Mouse (Mus musculus): ENCODE data around the gene Isoc2a.
A peak's percentile ranks its signal among the peaks of the same experiment; 100 is the strongest.

The Isoc2a gene

DNA sequence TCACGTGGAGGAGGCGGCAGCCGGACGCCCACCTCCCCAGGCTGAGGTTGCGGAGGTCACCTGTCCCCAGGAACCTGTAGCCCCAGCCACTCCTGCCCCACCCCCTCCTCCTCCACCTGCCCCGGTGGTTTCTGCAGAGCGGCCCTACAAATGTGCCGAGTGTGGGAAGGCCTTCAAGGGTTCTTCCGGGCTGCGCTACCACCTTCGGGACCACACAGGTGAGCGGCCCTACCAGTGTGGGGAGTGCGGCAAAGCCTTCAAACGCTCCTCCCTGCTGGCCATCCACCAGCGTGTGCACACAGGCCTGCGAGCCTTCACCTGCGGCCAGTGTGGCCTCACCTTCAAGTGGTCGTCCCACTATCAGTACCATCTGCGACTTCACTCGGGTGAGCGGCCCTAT is 43.0 kb downstream of the Isoc2a start:
- no peak for DNase-seq

DNA sequence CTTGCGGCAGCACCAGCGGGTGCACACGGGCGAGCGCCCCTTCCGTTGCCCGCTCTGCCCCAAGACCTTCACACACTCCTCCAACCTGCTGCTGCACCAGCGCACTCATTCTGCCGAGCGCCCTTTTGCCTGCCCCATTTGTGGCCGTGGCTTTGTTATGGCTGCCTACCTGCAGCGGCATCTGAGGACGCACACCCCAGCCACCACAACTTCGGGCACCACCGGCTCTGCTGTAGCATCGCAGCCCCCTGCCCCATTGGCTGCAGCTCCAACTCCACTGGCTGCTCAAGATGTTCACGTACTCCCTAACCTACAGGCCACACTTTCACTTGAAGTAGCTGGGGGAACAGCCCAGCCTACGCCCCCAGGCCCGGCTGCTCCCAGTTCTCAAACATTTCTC is 43.5 kb downstream of the Isoc2a start:
- no peak for DNase-seq

DNA sequence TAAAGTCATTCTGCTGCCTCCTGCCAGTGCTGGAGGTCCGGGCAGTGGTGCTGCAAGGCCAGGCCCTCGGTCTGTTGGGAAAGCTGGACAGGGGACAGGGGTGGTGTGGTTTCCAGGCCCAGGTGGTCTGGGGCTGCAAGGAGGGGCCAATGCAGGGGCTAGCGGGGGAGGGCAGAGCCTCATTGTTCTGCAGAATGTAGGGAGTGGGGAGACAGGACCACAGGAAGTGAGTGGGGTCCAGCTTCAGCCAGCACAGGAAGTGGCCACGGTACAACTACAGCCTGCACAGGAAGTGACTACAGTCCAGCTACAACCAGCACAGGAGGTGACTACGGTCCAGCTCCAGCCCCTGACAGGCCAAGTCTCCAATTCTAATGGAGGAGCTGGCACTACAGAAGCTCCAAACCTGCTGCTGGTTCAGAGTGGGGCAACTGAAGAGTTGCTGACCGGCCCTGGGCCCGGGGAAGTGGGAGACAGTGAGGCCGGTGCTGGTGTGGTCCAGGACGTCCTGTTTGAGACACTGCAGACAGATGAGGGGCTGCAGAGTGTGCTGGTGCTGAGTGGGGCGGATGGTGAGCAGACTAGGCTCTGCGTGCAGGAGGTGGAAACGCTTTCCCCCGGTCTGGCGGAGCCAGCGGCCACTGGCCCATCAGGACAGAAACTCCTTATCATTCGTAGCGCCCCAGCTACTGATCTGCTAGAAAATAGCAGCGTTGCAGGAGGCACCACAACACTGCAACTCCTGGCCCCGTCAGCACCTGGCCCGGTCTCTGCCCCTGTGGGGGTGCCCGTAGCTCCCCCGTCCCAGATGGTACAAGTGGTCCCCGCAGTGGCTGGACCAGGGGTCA is 44.2 kb downstream of the Isoc2a start:
- DNase-seq, result no peak

DNA sequence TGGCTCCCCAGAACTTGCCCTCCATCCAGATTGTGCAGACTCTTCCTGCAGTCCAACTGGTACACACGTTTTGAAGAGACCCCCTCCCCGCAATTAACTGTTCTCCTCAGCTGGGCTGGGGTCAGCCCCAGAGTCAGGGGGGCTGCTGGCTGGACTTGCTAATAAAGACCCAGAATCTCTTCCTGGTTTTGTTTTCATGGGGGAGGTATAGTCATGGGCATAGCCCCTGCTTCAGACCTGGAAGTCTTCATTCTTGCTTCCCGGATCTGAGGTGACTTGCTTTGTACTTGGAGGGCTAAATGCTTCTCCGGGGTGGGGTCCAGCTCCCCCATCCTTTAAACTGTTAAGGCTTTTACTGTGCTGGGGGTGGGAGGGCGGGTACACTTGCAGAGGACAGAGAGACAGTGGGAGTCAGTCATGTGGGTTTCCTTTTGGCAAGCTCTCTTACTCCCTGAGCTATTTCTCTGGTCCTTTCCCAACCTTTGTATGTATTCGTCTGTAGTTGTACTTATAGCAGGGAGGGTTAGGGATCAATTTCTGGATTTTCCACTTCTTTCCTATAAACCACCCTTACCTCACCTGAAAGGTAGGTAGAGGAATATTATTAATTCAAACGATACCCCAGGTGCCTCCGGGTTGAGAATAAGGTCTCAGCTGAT is 45.0 kb downstream of the Isoc2a start, which contains the start of gene Nat14:
Nat14 (plus strand) TSS at position 205 of the 659 bp plus-strand sequence.
- no peak for DNase-seq

DNA sequence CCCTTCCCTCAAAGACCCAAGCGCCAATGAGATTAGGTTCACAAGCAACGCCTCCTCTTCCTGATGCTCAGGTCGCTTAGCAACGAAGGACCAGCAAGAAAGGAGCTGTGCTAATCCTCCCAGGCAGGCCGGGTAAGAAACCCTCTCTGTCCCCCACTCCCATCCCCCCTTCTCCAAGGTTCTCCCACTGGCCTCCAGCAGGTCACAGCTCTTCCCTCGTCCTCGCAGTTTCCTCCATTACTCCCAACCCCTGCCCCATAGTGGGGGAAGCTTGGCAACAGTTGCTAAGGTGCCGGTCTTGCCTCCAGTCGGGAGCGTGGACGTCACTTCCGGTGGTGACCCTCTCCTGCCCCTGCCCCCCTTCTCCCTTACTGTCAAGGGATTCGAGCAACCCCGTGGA is 45.6 kb downstream of the Isoc2a start:
- DNase-seq, result peak; percentile 38

DNA sequence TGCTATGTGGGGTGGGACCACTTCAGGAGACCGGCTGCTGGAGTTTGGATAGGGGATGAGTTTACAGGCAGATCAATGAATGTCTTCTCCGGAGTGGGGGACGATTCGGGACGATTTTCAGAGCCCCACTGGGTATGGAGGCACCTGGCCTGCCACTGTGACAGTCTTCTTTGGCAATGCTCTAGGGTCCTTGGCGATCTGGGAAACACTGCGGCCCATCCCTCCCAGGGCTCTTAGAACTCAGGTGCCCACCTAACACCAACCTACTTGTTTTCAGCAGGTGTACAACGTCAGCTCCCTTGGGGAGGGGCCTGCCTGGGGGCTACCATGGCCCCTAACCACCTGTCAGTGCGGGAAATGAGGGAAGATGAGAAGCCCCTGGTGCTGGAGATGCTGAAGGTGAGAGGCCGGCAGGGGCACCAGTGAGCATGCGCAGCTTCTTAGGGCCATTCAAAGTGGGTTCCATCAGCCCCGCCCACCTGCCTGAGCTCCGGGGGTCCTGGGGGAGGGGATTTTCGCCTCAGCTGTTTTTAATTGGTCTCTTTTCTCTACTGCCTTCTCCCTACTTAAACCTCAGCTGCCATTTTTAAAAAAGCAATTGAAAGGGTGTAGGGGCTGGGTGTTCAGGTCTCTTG is 46.1 kb downstream of the Isoc2a start:
- peak; percentile 39 for DNase-seq

DNA sequence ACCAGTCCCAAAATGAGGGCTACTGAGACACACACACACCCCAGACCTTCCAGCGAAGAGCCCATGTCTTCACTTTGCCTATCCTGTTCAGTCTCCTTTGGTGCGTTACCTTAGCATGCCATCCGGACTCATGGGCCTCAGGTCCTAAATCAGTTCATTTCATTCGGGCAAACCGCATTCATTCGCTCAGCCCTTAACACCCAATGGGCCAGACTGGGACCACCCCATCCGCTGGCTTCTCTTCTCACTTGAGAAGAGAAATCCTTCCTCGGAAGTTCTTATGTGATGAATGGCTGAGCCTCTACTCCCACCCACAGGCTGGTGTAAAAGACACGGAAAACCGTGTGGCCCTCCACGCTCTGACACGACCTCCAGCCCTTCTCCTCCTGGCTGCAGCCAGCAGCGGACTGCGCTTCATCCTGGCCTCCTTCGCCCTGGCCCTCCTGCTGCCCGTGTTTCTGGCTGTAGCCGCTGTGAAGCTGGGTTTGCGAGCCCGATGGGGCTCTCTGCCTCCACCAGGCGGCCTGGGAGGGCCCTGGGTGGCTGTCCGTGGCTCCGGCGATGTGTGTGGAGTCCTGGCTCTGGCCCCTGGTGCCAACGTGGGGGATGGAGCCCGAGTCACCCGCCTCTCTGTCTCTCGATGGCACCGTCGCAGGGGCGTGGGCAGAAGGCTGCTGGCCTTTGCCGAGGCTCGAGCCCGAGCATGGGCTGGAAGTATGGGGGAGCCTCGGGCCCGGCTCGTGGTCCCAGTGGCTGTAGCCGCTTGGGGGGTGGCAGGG is 46.8 kb downstream of the Isoc2a start:
- DNase-seq, result peak; percentile 31

DNA sequence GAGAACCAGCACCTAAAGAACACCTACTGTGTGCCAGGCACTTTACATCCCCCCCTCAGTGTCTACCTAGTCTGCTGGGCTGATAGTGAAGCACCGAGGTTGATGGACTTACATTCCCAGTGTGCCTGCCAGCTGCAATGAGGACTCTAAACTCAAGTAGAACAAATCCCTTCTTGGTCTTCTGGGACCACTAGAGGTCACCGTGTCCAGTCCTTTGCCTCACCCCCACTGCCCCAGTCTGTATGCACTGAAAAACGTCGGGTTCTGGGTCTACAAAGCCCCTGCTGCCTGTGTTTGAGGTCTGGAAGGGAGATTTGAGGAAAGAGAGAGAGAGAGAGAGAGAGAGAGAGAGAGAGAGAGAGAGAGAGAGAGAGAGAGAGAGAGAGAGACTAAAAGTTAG is 47.5 kb downstream of the Isoc2a start:
- DNase-seq, result no peak

DNA sequence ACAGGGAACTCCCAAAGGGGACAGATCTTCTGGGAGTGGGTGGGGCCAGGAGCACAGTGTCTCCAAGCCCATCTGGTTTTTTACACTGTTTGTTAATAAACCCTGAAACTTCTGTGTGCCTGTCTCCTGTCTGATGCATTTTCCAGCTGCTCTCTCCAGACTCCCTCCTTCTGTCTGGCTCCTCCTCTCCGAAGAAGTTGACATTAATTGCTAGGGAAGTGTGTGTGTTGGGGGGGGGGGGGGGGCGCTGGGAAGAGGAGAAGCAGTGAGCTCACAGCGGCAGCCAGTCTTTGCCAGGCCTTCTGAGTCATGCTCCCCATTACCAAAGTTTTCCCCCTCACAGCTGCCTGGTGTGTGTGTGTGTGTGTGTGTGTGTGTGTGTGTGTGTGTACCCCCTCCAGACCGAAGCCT is 47.9 kb downstream of the Isoc2a start:
- DNase-seq, result no peak

DNA sequence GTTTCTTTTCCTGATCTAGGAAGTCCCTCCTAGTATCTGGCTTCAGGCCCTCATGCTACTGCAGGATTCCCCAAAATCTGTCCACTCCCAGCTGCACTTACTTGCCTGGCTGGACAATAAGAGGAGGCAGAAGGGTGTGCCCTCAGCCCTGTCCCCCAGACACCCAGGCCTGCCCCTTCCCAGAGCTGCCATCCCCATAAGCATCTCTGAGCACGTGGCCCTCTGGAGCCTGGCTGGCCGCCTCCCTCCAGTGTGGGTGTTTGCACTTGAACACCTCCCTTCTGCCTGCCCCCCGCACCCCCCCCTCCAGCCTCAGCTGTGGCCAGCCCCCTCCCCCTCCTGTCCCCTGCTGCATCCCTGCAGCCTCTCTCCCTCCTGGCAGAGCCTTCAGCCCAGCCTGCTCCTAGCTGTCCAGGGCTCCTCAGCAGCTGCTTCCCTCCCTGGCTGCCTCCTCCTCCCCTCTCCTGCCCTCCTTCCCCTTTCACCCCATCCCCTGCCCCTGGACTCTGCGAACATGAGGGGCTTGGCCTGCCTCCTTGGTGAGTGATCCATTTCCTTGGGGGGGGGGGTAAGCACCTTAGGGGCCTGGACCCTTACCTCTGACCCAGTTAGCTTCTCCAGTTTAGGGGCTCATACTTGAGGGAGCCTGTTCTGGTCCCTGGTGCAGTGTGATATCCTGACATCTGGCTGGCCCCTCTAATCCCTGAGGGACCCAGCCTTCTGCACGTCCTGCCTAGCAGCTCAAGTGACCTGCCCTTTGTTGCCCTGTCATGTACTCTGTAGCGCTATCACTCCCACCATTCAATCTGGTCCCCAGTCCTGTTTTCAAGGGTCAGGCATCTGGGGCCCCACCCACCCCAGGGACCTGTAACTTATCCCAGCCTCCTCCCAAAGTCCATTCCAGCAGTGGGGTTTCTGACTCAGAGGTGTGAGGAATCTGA is 48.8 kb downstream of the Isoc2a start, which contains the start of gene Ssc5d:
Ssc5d (plus strand) TSS at position 345 of the 941 bp plus-strand sequence.
- DNase-seq, result peak; percentile 40

DNA sequence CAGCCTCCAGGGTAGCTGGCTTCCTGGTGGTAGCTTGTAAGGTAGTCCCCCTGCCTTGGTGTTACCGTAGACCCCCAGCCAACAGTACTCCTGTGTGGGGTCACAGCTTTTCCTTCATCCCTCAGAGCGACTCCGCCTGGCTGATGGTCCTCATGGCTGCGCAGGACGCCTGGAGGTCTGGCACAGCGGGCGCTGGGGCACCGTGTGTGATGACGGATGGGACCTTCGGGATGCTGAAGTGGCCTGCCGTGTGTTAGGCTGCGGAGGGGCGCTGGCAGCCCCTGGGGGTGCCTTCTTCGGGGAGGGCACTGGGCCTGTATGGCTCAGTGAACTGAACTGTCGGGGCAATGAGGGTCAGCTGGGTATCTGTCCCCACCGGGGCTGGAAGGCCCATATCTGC is 49.9 kb downstream of the Isoc2a start:
- no peak for DNase-seq

DNA sequence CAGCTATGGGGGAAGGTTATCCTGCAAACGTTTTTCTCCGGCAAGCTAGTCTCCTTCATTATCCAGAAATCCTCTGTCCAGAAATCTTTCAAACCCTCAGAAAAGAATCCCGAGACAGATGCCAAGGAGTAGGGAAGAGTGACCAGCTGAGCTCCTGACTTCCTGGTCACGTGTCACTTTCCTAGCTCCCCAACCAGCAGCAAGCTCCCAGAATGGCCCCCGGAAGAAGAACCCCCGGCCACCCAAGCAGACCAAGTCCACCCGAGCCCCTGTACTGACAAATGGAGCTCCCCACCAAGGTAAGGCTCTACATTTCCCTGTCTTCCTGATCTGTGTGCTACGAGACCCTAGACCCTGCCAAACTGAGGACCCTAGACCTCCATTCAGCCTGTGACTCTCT is 50.8 kb downstream of the Isoc2a start:
- no peak for DNase-seq

DNA sequence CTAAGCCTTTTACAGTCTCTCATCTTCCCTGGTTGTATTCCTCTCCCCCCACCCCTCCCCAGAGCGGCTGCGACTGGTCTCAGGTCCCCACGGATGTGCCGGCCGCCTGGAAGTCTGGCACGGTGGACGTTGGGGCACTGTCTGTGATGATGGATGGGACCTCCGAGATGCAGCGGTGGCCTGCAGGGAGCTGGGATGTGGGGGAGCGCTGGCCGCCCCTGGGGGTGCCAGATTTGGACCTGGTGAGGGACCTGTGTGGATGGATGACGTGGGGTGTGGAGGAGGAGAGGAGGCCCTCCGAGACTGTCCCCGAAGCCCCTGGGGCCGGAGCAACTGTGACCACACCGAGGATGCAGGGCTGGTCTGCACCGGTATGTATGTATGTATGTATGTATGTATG is 51.4 kb downstream of the Isoc2a start:
- no peak for DNase-seq

DNA sequence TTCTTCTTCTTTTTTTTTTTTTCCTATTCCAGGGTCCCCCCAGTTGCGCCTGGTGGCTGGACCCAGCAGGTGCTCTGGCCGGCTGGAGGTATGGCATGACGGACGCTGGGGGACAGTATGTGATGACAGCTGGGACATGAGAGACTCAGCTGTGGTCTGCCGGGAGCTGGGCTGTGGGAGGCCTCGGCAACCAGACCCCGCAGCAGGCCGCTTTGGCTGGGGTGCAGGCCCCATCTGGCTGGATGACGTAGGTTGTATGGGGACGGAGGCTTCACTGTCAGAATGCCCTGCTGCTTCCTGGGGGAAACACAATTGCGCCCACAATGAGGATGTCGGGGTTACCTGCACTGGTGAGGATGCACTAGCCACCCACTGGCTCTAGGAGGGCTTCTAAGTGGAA is 56.1 kb downstream of the Isoc2a start:
- no peak for DNase-seq

DNA sequence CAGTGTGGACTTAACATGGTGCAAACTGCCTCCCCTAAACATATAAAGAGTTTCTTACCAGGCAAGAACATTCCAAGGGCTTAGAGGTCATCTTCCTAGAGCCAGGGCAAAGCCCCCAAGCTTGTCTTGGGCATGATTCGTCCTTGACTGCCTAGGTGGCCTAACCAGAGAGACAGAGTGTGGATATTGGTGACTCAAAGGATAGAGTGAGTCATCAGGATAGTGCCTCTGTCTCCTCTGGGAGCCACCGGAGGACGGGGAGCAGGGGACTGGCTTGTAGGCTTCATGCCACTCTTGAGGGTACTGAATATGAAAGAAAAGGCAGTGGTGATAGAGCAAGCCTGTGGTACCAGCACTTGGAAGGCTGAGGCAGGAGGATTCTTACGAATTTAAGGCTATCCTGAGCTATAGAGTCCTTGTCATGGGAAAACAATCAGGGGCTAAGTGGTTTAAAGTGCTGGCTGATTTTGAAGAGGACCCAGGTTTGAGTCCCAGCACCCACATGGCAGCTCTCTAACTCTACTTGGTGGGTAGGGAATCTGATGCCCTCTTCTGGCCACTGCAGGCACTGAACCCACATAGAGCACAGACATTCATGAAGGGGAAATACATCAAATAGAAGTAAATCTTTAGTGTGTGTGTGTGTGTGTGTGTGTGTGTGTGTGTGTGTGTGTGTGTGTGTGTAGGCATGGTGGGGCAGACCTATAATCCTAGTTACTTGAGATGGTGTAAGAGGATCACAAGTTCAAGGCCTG is 57.4 kb downstream of the Isoc2a start:
- no peak for DNase-seq

DNA sequence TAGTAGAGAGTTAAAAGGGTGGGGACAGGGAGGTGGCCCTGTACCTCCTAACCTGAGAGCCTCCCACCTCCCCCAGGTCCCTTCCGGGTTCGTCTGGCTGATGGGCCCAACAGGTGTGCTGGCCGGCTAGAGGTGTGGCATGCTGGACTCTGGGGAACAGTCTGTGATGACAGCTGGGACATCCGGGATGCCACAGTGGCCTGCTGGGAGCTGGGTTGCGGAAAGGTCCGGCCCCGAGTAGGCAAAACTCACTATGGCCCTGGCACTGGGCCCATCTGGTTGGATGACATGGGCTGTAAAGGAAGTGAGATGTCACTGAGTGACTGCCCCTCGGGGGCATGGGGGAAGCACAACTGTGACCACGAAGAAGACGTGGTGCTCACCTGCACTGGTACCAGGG is 59.9 kb downstream of the Isoc2a start:
- no peak for DNase-seq

DNA sequence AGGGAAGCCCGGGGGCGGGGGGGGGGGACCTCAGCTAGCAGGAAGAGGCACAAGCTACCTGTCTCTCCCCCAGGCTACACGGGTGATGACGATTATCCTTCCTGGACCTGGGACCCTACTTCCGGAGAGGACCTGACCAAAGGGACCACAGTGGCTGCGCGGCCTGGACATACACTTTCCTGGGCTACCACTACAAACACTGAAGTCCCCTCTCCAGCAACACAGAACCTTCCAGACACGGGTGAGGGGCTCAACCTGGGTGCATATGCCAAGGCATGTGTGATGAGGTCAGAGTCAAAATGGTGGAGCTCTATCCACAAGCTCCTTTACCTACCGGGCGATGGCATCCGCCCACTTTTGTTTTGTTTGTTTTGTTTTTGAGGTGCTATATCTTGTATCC is 60.4 kb downstream of the Isoc2a start:
- no peak for DNase-seq

DNA sequence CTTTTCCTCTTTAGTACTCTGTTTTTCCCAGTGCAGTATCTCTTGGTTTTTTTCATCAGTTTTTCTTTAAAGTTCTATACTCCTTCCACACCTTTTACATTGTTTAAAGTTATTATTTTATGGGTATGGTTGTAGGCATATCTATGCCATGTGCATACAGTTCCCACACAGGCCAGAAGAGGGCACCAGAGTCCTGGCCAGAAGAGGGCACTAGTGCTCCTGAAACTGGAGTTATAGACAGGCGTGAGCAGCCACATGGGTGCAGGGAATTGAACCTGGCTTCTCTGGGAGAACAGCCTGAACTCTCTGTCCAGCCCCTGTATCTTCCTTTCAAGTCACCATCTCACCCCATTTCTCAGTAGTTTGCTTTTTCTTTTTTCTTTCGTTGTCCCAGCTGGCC is 61.5 kb downstream of the Isoc2a start:
- DNase-seq, result peak; percentile 80

DNA sequence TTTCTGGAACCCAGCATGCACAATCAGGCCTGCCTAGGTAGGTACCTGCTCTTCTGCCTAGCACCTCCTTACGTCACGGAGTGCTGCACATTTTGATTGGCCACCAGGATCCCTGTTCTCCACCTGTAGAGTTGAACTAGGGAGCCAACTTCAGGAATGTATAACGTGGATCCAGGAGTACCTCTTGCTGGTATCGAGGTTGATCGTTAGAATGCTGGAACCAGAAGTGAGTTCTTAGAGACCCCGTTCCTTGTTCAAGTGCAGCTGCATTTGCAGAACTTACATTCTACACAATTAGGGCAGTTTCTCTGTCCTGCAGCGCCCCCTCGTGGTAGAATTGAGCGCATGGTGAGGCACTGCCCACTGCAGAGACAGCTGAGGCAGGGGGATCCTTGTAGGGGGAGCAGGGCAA is 63.1 kb downstream of the Isoc2a start:
- DNase-seq, result peak; percentile 81

DNA sequence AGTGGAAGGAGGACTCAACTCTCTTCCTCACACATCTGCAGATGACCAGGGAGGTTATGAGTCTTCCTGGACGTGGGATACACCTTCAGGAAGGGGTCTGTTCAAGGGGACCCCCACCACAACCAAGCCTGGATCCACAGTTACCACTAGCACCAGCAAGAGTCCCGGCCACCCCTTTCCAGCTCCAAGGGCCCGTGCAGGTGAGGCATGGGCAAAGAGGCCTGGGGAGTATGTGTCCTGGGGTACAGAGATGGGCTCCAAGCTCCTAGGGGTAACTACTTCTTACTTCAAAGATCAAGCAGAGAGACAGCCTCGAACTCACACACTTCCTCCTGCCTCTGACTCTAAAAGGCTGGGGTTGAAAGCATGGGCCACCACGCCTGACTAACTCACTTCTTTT is 65.7 kb downstream of the Isoc2a start:
- no peak for DNase-seq

DNA sequence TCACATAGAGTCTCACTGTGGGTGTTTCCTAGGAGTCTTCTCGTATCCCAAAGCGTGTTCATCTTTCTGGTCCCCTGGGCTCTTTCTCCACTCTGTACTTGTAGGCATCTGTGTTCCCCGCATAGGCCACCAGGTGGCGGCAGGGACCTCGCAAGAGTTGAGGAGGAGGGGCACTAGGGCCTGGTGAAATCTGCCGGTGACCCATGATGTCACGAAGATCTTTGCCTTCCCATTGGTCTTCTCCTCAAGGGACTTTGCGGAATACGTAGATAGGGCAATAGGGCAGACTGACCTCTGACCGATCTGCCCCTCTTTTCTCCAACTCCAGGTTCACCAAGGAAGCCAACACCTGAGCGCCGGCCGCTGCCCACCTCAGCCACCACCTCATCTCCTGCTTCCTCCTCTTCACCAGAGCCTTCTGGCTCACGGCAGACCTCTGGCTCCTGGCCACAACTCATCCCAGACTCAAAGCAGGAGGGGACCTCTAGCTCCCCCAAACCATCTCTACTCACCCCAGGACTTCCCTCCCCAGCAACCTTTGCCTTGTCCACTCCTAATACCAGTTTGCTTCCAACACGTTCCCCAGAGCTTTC is 66.4 kb downstream of the Isoc2a start:
- peak; percentile 88 for DNase-seq
